Mouse (Mus musculus) intestine, embryonic 16.5 days (tissue): ENCODE results near the gene Nanog. TPM values are rescaled to one million over a fixed set of nuclear protein-coding genes. Genes with fewer than 3 reads are reported as not detected.

Experiments used
- ATAC-seq: fragments of 200-750 bp; cut with Nextera tagmentation; 2 replicates; pipeline ENCODE4 v1.8.0; 2017; ENCODE audit warnings: moderate TSS enrichment, moderate library complexity
- H3K27ac ChIP-seq: fragments of 300-500 bp; sonication (generic); 2 replicates; pipeline ENCODE4 v1.5.1; 2014; ENCODE audit warnings: mild to moderate bottlenecking, low read length
- H3K27me3 ChIP-seq: fragments of 300-500 bp; sonication (generic); replicated peaks from 2 replicates; pipeline ENCODE4 v1.6.1; 2014; ENCODE audit warnings: low read length, control low read depth, mixed read lengths; ENCODE audit not compliant: control insufficient read depth, insufficient read depth
- H3K36me3 ChIP-seq: fragments of 300-500 bp; sonication (generic); 2 replicates; pipeline ENCODE4 v1.6.1; 2014; ENCODE audit warnings: low read length, control low read depth; ENCODE audit not compliant: control insufficient read depth, insufficient read depth
- H3K4me1 ChIP-seq: fragments of 300-500 bp; sonication (generic); 2 replicates; pipeline ENCODE4 v1.6.1; 2014; ENCODE audit warnings: low read length, control low read depth, mixed read lengths; ENCODE audit not compliant: control insufficient read depth, insufficient read depth
- H3K4me2 ChIP-seq: fragments of 300-500 bp; sonication (generic); 2 replicates; pipeline ENCODE4 v1.6.1; 2014; ENCODE audit warnings: low read depth, low read length, control low read depth
- H3K4me3 ChIP-seq: fragments of 300-500 bp; sonication (generic); 2 replicates; pipeline ENCODE4 v1.5.1; 2014; ENCODE audit warnings: mild to moderate bottlenecking, low read length
- H3K9ac ChIP-seq: fragments of 300-500 bp; sonication (generic); 2 replicates; pipeline ENCODE4 v1.6.1; 2014; ENCODE audit warnings: low read depth, low read length
- H3K9me3 ChIP-seq: fragments of 300-500 bp; sonication (generic); 2 replicates; pipeline ENCODE4 v1.6.1; 2016; ENCODE audit warnings: low read length, control low read depth; ENCODE audit not compliant: control insufficient read depth
- WGBS: fragments of 180-500 bp; shearing (Covaris S2); extraction: QIAGEN DNeasy Blood & Tissue Kit; methylation state at CpG from one replicate; pipeline ENCODE4 v1.1.7; 2014; 5-methylcytosine and 5-hydroxymethylcytosine counted together
- polyA plus RNA-seq: library from polyadenylated mRNA; unstranded; fragments of >200 nt; fragmentation: Nextera tagmentation; extraction: Ambion mirVana; gene quantifications from 2 replicates; pipeline ENCODE4 v1.2.1, GENCODE M21; 2015

Gene Nanog
- polyA plus RNA-seq, 1 experiment from 2014 or later = 0.18 TPM

DNA sequence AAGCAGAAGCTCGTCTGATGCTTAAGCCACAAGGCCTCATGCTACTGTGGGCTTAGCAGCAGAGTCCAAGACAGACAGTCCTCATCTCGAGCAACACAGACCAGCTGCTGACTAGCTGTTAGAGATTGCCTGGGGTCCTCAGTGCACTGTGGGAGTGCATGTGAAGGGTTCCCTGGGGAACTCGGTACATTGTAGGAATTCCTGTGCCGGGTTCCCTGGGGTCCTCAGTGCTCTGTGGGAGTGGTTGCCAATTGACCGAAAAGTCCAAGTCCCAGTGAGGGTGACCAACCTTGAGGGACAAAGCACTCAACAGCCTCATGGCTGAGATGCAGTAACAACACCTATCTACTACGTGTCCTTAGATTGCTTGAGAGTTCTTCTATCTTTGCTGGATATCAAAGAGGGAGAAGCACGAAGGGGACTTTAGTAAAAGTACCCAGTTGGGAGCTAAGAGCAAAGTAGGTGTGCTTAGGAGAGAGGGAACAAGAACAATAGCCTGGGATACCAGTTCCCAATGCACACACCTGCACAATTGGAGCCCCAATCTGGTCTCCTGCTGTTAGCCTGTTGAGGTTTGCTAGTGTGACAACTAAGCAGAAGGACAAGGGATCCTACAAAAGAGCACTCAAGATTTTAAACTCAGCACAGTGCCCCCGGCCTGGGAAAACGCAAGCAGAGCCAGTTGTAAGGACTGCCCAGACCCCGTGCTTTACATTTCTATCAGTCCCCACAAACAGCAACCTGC, 37.4 kb downstream of the Nanog start:
- H3K4me1 ChIP-seq = peaks cover 3% of the 10 kb centered on the region; the same call in 1 of the 2 replicates
- 57% methylated on average over 10 of the region's 10 CpGs for WGBS
- H3K27ac ChIP-seq = no peak overlapping the region
- H3K36me3 ChIP-seq = no peaks in the 10 kb centered on the region
- H3K4me2 ChIP-seq = no peak overlapping the region
- H3K9ac ChIP-seq = no peak overlapping the region
- peaks cover 7% of the 10 kb centered on the region; the same call in 1 of the 2 replicates for H3K27me3 ChIP-seq
- no peaks in the 10 kb centered on the region for H3K9me3 ChIP-seq
- H3K4me3 ChIP-seq = no peak overlapping the region
- no peak for ATAC-seq

DNA sequence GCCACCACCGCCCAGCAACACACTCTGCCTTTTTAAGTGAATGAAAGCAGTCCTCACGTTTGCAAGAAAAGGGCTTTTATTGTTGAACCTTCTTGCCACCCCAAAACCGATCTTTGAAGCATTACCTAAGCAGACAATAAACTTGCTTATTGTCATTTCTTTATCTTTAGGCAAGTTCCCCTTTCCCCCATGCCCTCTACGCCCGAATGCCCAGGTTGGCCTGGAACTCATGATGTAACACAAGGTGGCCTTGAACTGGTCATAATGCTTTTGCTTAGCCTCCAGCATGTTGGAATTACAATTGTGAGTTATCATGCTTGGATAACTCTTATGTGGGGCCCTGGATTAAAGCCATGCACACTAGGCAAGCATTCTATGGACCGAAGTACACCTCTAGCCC, 43.3 kb downstream of the Nanog start:
- Histone ChIP-seq H3K9me3 (no peaks in the 10 kb centered on the region), H3K27me3 (no peaks in the 10 kb centered on the region), H3K4me3 (no peak overlapping the region), H3K4me2 (no peak overlapping the region), H3K36me3 (no peaks in the 10 kb centered on the region), H3K27ac (no peak overlapping the region), H3K9ac (no peak overlapping the region), H3K4me1 (no peaks in the 10 kb centered on the region)
- no peak for ATAC-seq
- 85% methylated on average over 6 of the region's 6 CpGs for WGBS

DNA sequence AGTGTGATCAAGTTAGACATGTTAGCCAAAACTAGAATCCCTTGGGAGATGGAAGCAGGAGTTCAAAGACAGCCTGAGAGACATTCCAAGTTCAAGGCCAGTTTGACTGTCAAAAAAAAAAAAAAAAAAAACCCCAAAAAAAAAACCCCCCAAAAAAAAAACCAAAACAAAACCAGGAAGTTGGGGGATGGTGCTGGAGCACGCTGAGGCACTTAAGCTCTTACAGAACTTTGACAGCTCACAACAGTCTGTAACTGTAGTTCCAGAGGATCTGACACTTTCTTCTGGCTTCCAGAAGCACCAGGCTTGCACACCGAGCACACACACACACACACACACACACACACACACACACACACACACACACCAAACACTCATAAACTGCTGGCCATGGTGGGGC, 48.6 kb downstream of the Nanog start:
- 27% methylated on average over 2 of the region's 2 CpGs for WGBS

DNA sequence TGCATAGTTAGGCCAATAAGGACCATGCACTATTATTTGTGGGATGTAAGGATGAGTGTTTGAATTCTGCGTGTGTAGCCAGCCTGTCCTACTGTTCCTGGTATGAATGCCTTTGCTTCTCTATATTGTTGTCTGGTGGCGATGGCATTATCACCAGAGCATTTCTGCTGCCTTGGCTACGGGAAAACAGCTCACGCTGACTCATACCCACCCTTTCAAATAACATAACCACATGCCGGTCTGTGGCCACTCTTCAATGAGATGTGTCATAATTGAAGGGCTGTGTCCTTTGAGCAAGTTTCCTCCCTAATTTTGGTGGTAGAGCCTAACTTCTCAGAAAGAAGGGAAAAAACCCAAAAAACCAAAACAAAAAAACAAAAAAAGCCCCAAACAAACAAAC, 51.4 kb downstream of the Nanog start:
- Histone ChIP-seq H3K4me2 (no peak overlapping the region), H3K9ac (no peak overlapping the region), H3K36me3 (no peaks in the 10 kb centered on the region), H3K27ac (no peak overlapping the region), H3K27me3 (no peaks in the 10 kb centered on the region; the same call in 1 of the 2 replicates), H3K4me3 (no peak overlapping the region), H3K9me3 (no peaks in the 10 kb centered on the region), H3K4me1 (no peaks in the 10 kb centered on the region)
- WGBS = 75% methylated on average over 5 of the region's 5 CpGs
- no peak for ATAC-seq

More for the DNA sequence above, 48.6 kb downstream of the Nanog start:
- Histone ChIP-seq H3K27ac (no peak overlapping the region), H3K9me3 (no peaks in the 10 kb centered on the region), H3K36me3 (no peaks in the 10 kb centered on the region), H3K4me3 (no peak overlapping the region), H3K4me2 (no peak overlapping the region), H3K4me1 (no peaks in the 10 kb centered on the region), H3K9ac (no peak overlapping the region), H3K27me3 (no peaks in the 10 kb centered on the region)
- ATAC-seq = no peak

DNA sequence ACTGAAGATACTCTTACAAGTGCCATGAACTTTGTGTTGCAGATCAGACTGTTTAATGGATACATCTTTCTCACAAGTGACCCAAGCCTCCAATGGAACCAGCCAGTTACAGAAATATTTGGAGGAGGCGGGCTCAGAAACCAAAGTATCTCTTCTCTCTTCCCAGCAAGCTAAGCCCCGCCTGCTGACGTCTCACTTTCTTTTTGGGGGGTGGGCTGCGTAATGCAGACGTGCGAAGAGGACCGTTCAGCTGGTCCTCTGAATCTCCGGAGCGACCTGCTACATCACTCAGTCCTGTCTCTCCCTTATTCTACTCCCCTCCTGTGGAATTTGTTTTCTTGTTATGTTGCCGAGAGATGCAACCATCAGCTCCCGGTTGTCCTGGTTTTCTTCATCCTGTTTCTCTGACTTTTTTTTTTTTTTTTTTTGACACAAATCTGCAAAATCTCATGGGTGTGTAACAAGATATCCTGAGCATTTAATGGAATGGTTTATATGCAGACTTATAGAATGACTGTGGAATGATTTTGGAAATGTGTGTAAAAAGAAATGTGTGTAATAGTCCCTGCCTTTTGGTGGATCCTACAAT, 53.8 kb downstream of the Nanog start:
- WGBS = 5% methylated on average over 11 of the region's 11 CpGs
- no peaks in the 10 kb centered on the region for H3K36me3 ChIP-seq
- peak overlapping the region; percentile 45 for H3K4me3 ChIP-seq
- H3K4me2 ChIP-seq = peak overlapping the region; percentile 41
- H3K27ac ChIP-seq = no peak overlapping the region
- H3K27me3 ChIP-seq = peaks cover 3% of the 10 kb centered on the region; the same call in 1 of the 2 replicates
- H3K9me3 ChIP-seq = no peaks in the 10 kb centered on the region
- H3K4me1 ChIP-seq = peaks cover 8% of the 10 kb centered on the region
- peak; percentile 69 for ATAC-seq
- no peak overlapping the region for H3K9ac ChIP-seq

DNA sequence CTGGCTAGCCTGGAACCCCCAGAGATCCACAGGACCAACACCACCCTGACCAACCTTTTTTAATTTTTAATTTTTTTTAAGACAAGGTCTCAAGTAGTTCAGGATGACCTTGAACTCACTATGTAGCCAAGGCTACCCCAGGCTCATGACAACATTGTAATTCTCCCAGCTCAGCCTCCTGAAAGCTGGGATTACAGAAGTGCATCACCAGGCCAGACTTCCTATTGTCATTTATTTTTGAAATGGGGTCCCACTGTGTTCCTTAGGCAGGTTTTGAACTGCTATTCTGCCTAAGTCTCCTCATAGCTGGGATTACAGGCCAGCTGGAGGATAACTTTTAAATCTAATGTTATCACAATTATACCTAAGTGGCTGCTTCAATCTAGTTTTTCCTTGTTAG, 54.6 kb downstream of the Nanog start:
- Histone ChIP-seq H3K4me3 (no peak overlapping the region), H3K27me3 (peaks cover 3% of the 10 kb centered on the region; the same call in 1 of the 2 replicates), H3K36me3 (no peaks in the 10 kb centered on the region), H3K4me1 (peaks cover 8% of the 10 kb centered on the region), H3K9me3 (no peaks in the 10 kb centered on the region), H3K27ac (no peak overlapping the region), H3K4me2 (no peak overlapping the region), H3K9ac (no peak overlapping the region)
- no peak for ATAC-seq

DNA sequence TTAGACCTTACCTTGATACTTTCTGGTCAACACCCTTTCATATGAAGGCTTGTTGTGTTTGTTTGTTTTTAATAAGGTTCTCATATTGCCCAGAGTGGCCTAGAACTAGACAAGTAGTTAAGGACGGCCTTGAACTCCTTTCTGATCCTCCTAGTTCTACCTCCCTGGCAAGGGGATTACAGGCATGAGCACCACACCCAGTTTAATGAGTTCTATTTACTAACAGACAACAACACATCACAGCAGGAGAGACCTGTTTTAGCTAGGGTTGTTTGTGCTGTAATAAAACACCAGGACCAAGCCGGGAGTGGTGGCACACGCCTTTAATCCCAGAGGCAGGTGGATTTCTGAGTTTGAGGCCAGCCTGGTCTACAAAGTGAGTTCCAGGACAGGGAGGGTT, 55.2 kb downstream of the Nanog start:
- Histone ChIP-seq H3K27ac (no peak overlapping the region), H3K9me3 (no peaks in the 10 kb centered on the region), H3K4me3 (no peak overlapping the region), H3K36me3 (no peaks in the 10 kb centered on the region), H3K4me1 (peaks cover 8% of the 10 kb centered on the region), H3K4me2 (no peak overlapping the region), H3K27me3 (peaks cover 3% of the 10 kb centered on the region; the same call in 1 of the 2 replicates), H3K9ac (no peak overlapping the region)
- WGBS = 83% methylated on average over 3 of the region's 3 CpGs
- no peak for ATAC-seq

DNA sequence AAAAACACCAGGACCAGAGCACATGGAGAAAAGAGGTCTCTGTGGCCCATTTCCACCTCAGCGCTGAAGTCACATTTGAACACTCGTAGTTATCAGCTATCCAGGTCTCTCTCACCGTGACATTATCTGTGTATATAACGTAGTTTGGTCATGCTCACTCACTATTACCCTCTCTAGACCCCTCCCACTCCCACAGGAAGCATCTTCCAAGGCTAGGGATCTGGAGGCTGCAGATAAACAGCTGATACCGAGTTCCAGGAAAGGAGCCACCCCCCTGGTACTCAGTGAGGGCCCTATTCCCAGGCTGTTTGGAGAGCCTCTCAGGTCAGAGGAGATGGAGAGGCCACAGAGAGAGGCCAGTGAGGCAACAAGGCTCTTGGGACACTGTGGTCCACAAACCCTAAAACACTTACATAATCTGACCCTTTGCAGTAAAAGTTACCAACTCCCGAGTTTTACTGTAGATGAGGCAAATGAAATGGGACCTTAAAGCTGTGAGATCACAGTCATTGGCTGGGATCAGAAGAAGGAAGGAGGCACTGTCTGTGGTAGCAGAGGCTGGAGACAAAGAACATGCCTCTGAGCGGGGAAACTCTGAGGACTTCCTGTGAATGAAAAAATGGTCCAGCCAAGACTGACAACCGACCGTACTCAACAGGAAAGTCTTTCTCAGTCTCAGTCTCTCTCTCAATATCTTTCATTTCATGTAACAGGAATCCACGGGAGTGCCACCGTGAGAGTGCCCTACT, 55.8 kb downstream of the Nanog start:
- Histone ChIP-seq H3K4me3 (no peak overlapping the region), H3K4me2 (no peak overlapping the region), H3K4me1 (peaks cover 8% of the 10 kb centered on the region), H3K9me3 (no peaks in the 10 kb centered on the region), H3K27ac (no peak overlapping the region), H3K36me3 (no peaks in the 10 kb centered on the region), H3K9ac (no peak overlapping the region), H3K27me3 (peaks cover 3% of the 10 kb centered on the region; the same call in 1 of the 2 replicates)
- WGBS = 74% methylated on average over 11 of the region's 11 CpGs
- ATAC-seq = no peak

DNA sequence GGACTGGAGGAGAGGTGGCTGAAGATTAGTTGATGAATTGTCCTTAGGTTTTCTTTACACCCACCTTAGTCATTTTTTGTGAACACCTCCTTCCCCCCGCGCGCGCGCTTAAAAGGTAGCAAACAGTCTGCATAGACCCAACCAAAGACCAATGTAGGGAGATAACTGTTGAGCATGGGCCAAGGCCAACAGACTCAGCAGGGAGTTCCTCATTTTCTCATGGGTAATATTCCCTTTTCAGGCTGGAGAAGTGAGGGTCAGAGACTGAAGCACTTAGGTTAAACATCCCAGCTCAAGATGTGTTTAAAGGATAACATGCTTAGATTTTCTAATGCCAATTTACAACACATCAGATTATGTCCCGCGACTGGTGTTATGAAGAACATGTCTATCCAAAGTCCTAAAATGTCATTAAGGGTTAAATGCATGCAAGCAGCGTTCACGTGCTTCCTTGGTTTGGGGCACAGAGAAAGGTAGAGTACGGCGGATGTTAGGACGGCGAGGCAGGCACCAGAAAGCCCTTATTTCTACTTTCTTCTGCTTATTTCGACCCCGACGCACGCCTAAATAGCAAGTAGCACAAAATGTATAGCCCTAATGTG, 56.7 kb downstream of the Nanog start:
- H3K27ac ChIP-seq = no peak overlapping the region
- ATAC-seq = no peak
- H3K9me3 ChIP-seq = no peaks in the 10 kb centered on the region
- peaks cover 3% of the 10 kb centered on the region; the same call in 1 of the 2 replicates for H3K27me3 ChIP-seq
- peaks cover 8% of the 10 kb centered on the region for H3K4me1 ChIP-seq
- no peaks in the 10 kb centered on the region for H3K36me3 ChIP-seq
- 33% methylated on average over 17 of the region's 17 CpGs for WGBS
- H3K9ac ChIP-seq = peak overlapping the region; percentile 56
- H3K4me2 ChIP-seq = peak overlapping the region; percentile 97
- peak overlapping the region; percentile 54 for H3K4me3 ChIP-seq
